Mouse (Mus musculus): ENCODE results near the gene Upk2. TPM values are rescaled to one million over a fixed set of nuclear protein-coding genes. Genes with fewer than 3 reads are reported as not detected.
"Not testable (repeated sequence)": the region's sequence is repeated elsewhere in the genome, so short reads cannot be mapped to it uniquely, and the experiment has no call there.

Upk2 gene
- total and polyA plus RNA-seq, 3 experiments: not detected

DNA sequence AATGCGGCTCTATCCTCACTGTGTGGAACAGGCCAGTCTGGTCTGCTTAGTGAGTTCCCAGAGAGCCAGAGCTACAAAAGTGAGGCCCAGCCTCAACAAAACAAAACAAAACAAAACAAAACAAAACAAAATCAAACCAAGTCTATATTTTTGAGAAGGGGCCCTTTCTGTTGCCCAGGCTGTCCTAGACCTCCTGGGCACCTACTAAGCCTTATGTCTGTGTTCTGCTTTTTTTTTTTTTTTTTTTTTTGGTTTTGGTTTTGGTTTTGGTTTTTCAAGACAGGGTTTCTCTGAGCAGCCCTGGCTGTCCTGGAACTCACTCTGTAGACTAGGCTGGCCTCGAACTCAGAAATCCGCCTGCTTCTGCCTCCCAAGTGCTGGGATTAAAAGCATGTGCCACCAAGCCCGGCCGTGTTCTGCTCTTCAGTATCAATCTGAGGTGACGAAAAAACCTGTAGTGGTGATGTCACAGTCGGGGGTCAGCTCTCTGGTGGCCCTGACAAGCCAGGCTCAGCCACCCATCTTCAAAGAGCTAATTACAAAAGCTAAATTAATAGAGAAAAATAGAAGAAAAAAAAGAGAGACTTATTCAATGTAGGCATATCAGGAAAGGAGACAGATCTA, 10.3 kb downstream of the Upk2 start:
- 0 out of 2 replicates have a peak, but pooled peaks have one; percentile 50 for TF ChIP-seq TBP (conservative IDR thresholded peaks at IDR 0.05; ENCODE audit: low read depth, low read length)
- TF ChIP-seq IRF4 (IDR thresholded peaks at IDR 0.05; ENCODE audit: low read depth, low read length): peak; percentile 47; the same call in 1 of the 2 replicates
- TF ChIP-seq ZNF384 (IDR thresholded peaks at IDR 0.05; ENCODE audit: low read depth, low read length): peak; percentile 92
- TF ChIP-seq MAZ (IDR thresholded peaks at IDR 0.05; ENCODE audit: low read depth, low read length): 0 out of 2 replicates have a peak, but pooled peaks have one; percentile 34
- H3K4me3 ChIP-seq (replicated peaks in 1 of 3; ENCODE audit: low read depth in 2 of 3, low read length in 2 of 3, poor library complexity in 1 of 3); H3K27ac ChIP-seq (ENCODE audit: insufficient read depth, low read depth); DNase-seq (ENCODE audit: extremely low read depth); H3K9me3 ChIP-seq (replicated peaks; ENCODE audit: low read length); dilution Hi-C loops (cut with MboI; ENCODE audit: extremely low pct_ligation_motif_present, extremely low pct_unique_long_range_greater_than_20kb, low sequenced_read_pairs); H3K79me2 ChIP-seq (replicated peaks; ENCODE audit: control insufficient read depth, extremely low read depth, insufficient read depth, poor library complexity, severe bottlenecking); H3K27me3 ChIP-seq (replicated peaks); in situ Hi-C loops (cut with MboI; ENCODE audit: low pct_ligation_motif_present, low pct_unique_long_range_greater_than_20kb, low sequenced_read_pairs); H3K36me3 ChIP-seq (replicated peaks in 1 of 2; ENCODE audit: control insufficient read depth in 1 of 2, insufficient read depth in 1 of 2, low read length in 1 of 2): not testable (repeated sequence)
- Histone ChIP-seq H3K4me2 (ENCODE audit: insufficient read depth, low read depth, poor library complexity, severe bottlenecking) (peak overlapping the region; percentile 51), H3K4me1 (ENCODE audit: control insufficient read depth in 1 of 2, insufficient read depth in 2 of 2) (peaks cover 0 to 38% of the 10 kb centered on the region in 2 experiments; a peak in 3 of 4 replicates), H3K9ac (ENCODE audit: insufficient read depth, low read depth) (peak overlapping the region; percentile 7; the same call in 1 of the 2 replicates)

DNA sequence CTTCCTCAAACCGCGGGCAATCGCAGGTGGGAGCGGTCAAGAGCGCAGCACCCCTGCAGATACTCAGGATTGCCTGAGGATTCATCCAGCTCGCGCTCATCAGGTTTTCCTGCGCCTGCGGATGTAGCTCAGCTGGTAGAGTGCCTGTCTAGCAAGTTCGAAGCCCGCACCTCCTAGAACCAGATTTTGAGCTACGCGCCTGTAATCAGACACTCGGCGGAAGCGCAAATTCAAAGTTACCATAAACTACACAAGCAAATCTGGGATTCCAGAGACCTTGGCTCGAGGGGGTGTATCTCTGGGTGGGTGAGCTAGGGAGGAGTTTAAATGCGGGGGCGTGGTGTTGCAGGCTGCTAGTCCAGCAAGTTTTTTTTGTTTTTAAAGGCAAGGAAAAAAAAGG, 13.8 kb downstream of the Upk2 start, which contains the start of gene Foxr1:
Gene Foxr1 (minus strand): TSS at position 176 of the 400 bp plus-strand sequence.
- no peak within 1 kb of the TSS for H3K9ac ChIP-seq (ENCODE audit: insufficient read depth, low read depth)

DNA sequence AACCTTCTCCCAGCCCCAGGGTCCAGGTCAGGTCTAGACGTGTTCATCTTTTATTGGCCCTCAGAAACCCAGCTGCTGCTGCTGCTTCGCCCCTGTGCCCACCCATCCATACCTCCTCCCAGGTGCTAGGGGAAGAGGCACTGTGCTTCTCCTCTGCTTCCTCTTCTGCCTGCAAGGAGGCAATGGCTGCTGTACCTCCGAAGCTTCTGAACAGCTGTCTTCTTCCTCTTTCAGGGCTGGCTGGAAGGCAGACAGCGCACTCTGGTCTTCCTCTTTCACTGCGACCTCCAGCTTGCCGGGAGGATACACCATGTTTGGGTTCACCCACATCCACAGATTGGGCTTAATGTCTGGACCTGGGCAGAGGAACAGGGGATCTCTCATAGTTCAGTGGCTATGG, 19.0 kb downstream of the Upk2 start:
- peak; percentile 56 for DNase-seq (ENCODE audit: extremely low read depth)
- in situ Hi-C loops (cut with MboI; ENCODE audit: low pct_ligation_motif_present, low pct_unique_long_range_greater_than_20kb, low sequenced_read_pairs) (no loop called here), dilution Hi-C loops (cut with MboI; ENCODE audit: extremely low pct_ligation_motif_present, extremely low pct_unique_long_range_greater_than_20kb, low sequenced_read_pairs) (no loop called here)
- H3K4me3 ChIP-seq (replicated peaks in 1 of 3; ENCODE audit: low read depth in 2 of 3, low read length in 2 of 3, poor library complexity in 1 of 3): peak overlapping the region; percentile 1 to 46 (median 15)
- TF ChIP-seq NRF1 (IDR thresholded peaks at IDR 0.05; ENCODE audit: low read depth, low read length): 0 out of 2 replicates have a peak, but pooled peaks have one; percentile 8
- TF ChIP-seq HCFC1 (IDR thresholded peaks at IDR 0.05; ENCODE audit: low read depth, low read length): 0 out of 2 replicates have a peak, but pooled peaks have one; percentile 10
- TF ChIP-seq IRF4 (IDR thresholded peaks at IDR 0.05; ENCODE audit: low read depth, low read length): peak; percentile 20; the same call in 1 of the 2 replicates
- TF ChIP-seq CHD2 (IDR thresholded peaks at IDR 0.05; ENCODE audit: low read length): 0 out of 2 replicates have a peak, but pooled peaks have one; percentile 26
- no peak for TF ChIP-seq ZC3H11A (IDR thresholded peaks at IDR 0.05; ENCODE audit: low read depth, low read length)
- TF ChIP-seq EP300 (IDR thresholded peaks at IDR 0.05; ENCODE audit: low read length): peak; percentile 32; the same call in 1 of the 2 replicates
- TF ChIP-seq CTCF (conservative IDR thresholded peaks at IDR 0.05 in 1 of 2, IDR thresholded peaks at IDR 0.05 in 1 of 2; ENCODE audit: low read depth in 2 of 2, low read length in 2 of 2): no peak
- peak; percentile 41; the same call in 1 of the 2 replicates for TF ChIP-seq ELF1 (IDR thresholded peaks at IDR 0.05; ENCODE audit: low read depth, low read length)
- TF ChIP-seq POLR2A (IDR thresholded peaks at IDR 0.05; ENCODE audit: low read depth, low read length): peak; percentile 37; the same call in 1 of the 2 replicates
- 0 out of 2 replicates have a peak, but pooled peaks have one; percentile 14 for TF ChIP-seq MAX (IDR thresholded peaks at IDR 0.05; ENCODE audit: low read length)
- no peak for TF ChIP-seq TBP (conservative IDR thresholded peaks at IDR 0.05; ENCODE audit: low read depth, low read length)
- TF ChIP-seq SIN3A (IDR thresholded peaks at IDR 0.05; ENCODE audit: low read length): peak; percentile 35; the same call in 1 of the 2 replicates
- TF ChIP-seq TCF12 (IDR thresholded peaks at IDR 0.05; ENCODE audit: low read depth, low read length): peak; percentile 35; the same call in 1 of the 2 replicates
- no peaks in the 10 kb centered on the region for H3K79me2 ChIP-seq (replicated peaks; ENCODE audit: control insufficient read depth, extremely low read depth, insufficient read depth, poor library complexity, severe bottlenecking)
- H3K36me3 ChIP-seq (replicated peaks in 1 of 2; ENCODE audit: control insufficient read depth in 1 of 2, insufficient read depth in 1 of 2, low read length in 1 of 2): peaks cover 0 to 13% of the 10 kb centered on the region in 2 experiments
- H3K27me3 ChIP-seq (replicated peaks): no peaks in the 10 kb centered on the region
- H3K9ac ChIP-seq (ENCODE audit: insufficient read depth, low read depth): no peak overlapping the region
- H3K27ac ChIP-seq (ENCODE audit: insufficient read depth, low read depth): no peak overlapping the region
- H3K9me3 ChIP-seq (replicated peaks; ENCODE audit: low read length): no peaks in the 10 kb centered on the region
- peak overlapping the region; percentile 29; the same call in 1 of the 2 replicates for H3K4me2 ChIP-seq (ENCODE audit: insufficient read depth, low read depth, poor library complexity, severe bottlenecking)
- peaks cover 8 to 32% of the 10 kb centered on the region in 2 experiments; a peak in 3 of 4 replicates for H3K4me1 ChIP-seq (ENCODE audit: control insufficient read depth in 1 of 2, insufficient read depth in 2 of 2)

More for the DNA sequence above, 13.8 kb downstream of the Upk2 start, which contains the start of gene Foxr1:
- in situ Hi-C loops (cut with MboI; ENCODE audit: low pct_ligation_motif_present, low pct_unique_long_range_greater_than_20kb, low sequenced_read_pairs) (no loop called here), dilution Hi-C loops (cut with MboI; ENCODE audit: extremely low pct_ligation_motif_present, extremely low pct_unique_long_range_greater_than_20kb, low sequenced_read_pairs) (no loop called here)
- no peaks in the 10 kb centered on the region for H3K27me3 ChIP-seq (replicated peaks)
- no peaks in the 10 kb centered on the region for H3K9me3 ChIP-seq (replicated peaks; ENCODE audit: low read length)
- no peak for DNase-seq (ENCODE audit: extremely low read depth)
- H3K79me2 ChIP-seq (replicated peaks; ENCODE audit: control insufficient read depth, extremely low read depth, insufficient read depth, poor library complexity, severe bottlenecking): no peaks in the 10 kb centered on the region
- no peak within 1 kb of the TSS for H3K4me3 ChIP-seq (replicated peaks in 1 of 3; ENCODE audit: low read depth in 2 of 3, low read length in 2 of 3, poor library complexity in 1 of 3)
- no peak within 1 kb of the TSS for H3K4me2 ChIP-seq (ENCODE audit: insufficient read depth, low read depth, poor library complexity, severe bottlenecking)
- peaks cover under 1 to 28% of the 10 kb centered on the region in 2 experiments; a peak in 3 of 4 replicates for H3K4me1 ChIP-seq (ENCODE audit: control insufficient read depth in 1 of 2, insufficient read depth in 2 of 2)
- no peak within 1 kb of the TSS for H3K27ac ChIP-seq (ENCODE audit: insufficient read depth, low read depth)
- H3K36me3 ChIP-seq (replicated peaks in 1 of 2; ENCODE audit: control insufficient read depth in 1 of 2, insufficient read depth in 1 of 2, low read length in 1 of 2): no peaks in the 10 kb centered on the region
- no peak for TF ChIP-seq UBTF (IDR thresholded peaks at IDR 0.05; ENCODE audit: low read depth, low read length)
- TF ChIP-seq TCF12 (IDR thresholded peaks at IDR 0.05; ENCODE audit: low read depth, low read length): no peak
- TF ChIP-seq USF2 (conservative IDR thresholded peaks at IDR 0.05; ENCODE audit: low read depth, low read length): no peak
